Mouse (Mus musculus) liver (tissue): ENCODE results near the gene Nog.

Source experiments
- DNase-seq: peaks from one replicate; pipeline ENCODE4 v3.0.0-alpha.2; 2020; ENCODE audit warnings: mixed read lengths

The Nog gene

DNA sequence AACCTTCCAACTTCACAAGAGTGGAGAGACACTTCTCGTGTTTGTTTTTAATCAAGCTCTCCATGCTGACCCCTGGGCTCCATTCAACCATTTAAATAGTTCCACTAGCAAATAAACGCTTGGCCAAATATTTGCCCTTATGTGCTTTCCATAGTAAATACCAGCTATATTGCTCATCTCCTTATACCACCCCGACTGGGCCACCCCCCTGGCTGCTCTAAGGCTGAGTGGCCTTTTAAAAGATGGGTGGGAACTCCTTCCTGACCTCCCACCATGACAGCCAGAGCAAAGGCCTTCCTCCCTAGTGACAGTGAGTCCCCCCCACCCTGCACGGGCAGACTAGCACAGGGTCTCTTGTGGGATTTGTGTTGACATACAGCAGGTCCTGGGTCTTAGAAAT is 37.1 kb downstream of the Nog start:
- DNase-seq, result no peak

DNA sequence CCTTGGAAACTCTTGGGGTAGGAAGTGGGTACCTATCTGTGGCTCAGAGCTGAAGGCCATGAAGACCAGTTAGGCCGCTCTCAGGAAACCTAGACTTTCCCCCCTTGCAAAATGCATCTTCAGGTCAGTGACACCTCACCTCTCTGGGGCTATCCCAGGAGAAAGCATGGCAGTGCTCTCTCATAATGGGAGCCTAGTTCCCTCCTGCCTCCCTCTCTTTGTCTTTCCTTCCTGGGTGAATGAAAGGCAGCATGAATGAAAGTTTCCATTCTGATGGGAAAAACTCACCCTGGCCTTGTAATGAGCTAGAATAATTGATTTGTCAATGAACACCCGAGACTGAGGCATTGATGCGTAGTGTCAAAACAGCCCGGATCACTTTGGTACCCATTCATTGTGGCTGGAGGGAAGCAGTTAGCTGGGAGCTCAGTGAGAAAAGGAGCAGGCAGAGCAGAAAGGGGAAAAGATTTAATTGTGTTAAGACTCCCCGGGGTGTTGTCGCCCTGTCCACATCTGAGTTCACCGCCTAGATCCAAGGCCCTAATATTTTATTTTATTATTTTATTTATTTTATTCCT is 42.7 kb downstream of the Nog start:
- DNase-seq, result no peak

DNA sequence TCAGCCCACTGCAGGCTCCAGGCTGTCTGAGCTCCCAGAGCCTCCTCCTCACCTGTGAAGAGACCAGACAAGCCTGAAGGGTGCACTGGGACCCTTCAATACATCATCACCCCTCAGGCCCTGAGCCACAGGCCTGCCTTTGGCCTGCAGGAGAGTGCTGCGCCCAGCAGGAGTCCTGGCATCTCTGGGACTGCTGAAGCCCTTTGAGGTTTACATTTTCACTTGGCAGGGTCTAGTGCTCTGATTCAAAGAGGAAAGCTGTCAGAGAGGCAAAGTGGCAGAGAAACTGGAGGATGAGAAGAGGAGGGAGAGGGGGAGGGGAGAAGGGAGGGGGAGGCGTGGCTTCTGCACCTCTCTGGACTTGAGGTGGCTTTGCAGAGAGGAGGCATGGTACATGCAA is 44.2 kb downstream of the Nog start:
- no peak for DNase-seq

DNA sequence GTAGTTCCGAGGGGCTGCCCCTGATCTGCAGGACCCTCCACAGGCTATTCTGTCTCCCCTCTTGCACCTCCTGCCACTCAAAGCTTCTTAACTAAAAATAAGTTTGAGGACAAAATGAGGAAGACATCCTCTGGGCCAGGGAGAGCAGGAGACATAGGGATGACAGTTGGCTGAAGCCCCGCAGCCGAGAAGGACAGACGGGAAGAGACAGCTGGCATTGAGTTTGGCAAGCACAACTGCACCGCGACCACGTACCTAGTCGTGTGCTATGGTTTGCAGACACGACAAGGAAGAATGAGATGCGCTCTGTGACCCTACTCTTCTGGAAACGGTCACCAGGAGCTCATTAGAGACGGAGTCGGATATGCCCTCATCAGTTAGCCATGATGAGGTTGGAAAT is 48.2 kb downstream of the Nog start:
- DNase-seq, result no peak
